Mouse (Mus musculus): ENCODE results near the gene Lrrc7.
"Not testable (repeated sequence)": the region's sequence is repeated elsewhere in the genome, so short reads cannot be mapped to it uniquely, and the experiment has no call there.

The Lrrc7 gene

DNA sequence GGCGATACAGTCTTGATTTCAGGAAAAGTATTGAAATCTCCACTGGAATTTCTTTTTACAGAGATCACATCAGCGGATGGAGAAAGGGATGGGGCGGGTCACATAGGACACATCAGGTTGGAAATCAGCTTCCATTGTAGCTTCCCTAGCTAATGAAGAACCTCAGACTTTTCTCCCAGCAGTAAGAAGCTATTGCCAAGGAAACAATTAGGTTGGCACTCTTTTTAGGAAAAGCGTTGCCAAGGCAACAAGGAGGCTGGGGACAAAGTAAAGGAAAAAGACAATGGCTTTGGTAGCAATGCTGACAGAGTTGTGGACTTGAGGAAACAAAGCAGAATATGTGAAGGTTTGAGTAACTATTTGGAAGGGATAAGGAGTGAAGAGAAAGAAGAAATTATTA lies 393.6 kb downstream of the Lrrc7 start:
- no peak for DNase-seq (ENCODE audit: low read depth, low spot score)

DNA sequence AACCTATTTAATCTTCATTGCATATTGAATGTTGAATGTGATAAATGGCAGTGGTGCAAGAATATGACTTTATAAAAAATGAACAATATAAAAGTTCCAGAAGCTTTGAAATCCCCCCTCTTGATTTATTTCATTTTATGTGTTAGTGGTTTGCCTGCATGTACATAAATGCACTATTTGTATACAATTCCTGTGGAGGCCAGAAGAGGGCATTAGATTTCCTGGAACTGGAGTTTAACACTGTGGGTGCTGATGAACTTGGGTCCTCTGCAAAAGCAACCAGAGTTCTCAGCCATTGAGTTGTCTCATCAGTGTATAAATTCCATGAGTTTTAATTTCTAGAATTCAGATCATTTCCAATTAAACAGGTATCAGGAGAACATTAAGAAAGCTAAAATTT lies 397.0 kb downstream of the Lrrc7 start:
- DNase-seq (ENCODE audit: low read depth, low spot score): peak; percentile 41

DNA sequence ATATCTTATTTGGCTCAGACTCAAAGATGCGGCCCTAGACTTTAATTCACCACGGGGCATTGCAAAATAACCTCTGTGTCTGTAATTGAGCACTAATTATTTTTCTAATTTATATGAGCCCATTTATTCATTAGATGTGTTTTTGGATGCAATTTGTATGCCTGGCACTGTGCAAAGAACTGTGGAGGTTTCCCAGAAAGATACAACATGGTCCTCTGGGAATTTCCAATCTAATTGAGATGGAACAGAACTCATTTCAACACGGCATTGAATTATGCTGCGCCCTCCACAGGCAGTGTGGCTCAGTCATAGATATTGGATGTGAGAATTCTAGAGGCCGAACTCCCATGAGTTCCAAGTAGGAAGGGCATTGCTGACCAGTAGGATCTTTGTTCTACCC lies 397.6 kb downstream of the Lrrc7 start:
- DNase-seq (ENCODE audit: low read depth, low spot score): no peak

DNA sequence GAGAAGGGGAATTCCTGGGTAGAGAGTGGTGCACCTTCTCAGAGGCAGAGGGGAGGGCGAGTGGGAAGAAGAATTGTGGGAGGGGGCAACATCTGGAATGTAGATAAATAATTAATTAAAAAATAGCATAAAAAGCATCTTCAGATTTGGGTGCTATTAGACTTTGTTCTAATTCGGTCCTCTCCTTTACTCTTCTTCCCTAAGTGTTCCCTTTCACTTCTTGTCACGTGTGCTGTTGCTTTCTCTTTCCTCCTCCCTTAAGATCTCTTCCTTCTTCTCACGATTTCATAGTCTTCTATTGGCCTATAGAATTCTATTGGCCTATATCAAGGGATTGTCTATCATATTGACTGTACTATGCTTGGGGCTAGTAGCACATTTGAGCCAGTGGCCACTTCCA lies 398.9 kb downstream of the Lrrc7 start:
- no peak for DNase-seq (ENCODE audit: low read depth, low spot score)

DNA sequence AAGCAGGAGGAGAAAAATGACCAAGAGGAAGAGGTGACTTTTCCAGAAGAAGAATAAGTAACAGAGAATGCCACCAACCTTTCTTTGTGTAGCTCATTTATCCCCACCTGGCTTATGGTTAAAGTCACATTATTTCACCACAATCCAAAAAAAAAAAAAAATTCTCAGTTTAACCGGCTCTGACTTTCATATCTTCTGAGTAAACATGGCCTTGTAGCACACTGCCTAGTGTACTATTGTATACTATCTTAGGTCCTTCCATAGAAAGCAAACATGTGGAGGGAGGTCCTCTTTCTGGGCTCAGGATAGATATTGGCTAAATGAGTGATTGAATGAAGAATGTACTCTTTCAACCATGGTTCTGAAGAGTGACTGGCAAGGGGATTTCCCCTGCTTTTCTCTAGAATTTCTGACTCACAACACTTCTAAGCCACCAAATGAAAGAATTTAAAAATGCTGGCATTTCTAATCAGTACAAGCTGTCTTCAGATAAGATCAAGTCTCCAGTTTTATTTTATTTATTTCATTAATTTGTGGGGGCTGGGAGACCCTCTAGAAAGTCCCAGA lies 400.0 kb downstream of the Lrrc7 start:
- DNase-seq (ENCODE audit: low read depth, low spot score): no peak

DNA sequence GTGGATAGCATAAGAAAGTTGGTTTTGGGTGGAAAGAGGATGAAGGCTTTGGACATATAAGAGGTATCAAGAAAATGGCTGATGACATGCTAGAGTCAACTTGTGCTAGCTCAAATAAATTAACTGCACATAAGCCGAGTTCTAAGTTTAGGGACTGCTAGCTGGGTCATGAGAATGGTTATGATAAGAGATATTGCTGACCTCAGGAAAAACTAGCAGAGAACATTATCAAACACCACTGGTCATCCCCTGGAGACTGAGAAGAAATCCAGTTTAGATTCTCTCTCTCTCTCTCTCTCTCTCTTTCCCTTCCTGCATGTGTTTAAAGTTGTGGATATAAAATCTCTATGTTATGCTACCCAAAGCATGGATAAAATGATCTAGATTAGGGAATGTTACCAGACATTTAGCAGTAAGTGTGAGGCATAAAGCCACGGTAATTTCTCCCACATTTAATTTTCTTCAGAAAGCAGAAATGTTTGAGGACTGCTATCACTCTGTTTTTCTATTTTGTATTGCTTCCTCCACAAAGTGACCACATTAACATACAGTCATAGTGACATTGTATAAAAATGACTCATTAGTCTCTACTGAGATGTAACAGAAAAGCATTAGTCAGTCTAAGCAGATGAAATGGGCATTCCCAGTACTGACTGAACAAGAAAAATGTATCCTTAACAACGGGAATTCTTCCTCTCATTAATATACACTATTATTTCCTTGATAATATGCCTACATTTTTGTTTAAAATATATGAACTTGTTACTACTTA lies 406.3 kb downstream of the Lrrc7 start:
- no peak for DNase-seq (ENCODE audit: low read depth, low spot score)

DNA sequence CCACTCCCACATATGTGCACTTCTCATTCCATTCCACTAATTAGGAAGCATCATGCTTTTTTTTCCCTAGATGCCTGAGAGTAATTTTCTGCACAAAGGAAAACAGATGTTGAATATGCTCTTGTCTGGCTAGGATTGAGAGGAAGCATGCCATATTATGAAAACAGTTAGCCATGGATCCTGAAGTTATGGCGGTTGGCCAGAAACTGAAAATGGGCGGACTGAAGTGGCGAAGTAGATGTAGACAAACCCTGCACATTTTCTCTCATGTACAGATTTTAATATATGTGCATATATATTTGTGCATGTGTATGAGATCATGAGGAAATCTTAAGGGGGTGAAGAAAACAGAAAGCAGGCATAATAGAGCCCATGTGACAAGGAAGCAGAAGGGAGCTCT lies 407.9 kb downstream of the Lrrc7 start:
- no peak for DNase-seq (ENCODE audit: low read depth, low spot score)

DNA sequence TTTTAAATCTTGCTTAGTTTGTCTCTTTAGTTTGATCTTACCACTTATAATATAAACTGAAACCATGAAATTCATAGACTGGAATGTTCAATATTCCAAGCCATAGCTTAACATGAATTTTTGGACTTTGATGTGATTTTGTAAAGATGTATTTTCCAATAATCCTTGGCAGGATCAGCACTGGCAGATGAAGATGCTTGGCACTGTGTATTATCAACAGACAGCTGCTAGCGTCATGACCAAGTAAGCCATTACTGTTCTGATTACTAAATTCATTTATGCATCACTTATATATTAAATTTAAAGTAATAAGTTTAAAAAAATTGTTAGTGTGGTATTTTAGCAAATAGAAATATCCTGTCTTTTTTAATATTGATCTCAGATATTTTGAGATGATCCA lies 413.0 kb downstream of the Lrrc7 start:
- DNase-seq (ENCODE audit: low read depth, low spot score): no peak

DNA sequence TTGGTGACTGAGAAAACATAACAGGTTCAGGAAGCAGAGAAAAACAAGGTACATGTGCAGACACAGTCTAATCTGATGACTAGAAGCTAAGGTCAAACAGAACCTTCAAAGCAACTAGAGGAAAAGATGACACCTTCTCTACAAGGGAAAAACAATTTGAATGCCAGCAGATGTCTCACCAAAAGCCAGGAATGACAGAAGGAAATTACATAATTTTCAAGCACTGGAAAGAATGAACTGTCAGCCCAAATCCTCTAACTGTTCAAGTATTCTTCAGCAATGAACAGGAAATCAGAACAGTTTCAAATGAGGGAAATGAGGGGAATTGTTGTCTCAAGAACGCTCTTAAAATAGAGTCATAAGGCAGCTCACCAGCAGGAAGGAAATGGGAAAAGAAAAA lies 421.4 kb downstream of the Lrrc7 start:
- no peak for DNase-seq (ENCODE audit: low read depth, low spot score)

DNA sequence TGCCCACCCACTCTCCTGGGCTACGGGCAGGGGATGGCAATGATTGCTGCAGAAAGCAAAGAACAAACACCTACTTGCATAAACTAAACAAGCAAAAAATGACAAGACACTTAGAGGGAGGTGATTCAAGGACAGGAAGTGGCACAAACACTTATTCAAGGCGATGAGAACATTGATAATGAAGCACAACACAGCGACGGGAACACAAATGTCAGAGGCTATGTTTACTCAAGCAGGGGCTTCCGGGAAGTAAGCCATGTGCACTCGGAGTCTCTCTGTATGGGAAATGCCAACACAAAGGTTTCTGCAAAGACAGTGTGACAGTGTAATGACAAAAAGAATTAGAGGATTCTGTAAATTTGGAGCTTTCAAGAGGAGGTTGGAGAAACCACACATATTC lies 424.2 kb downstream of the Lrrc7 start:
- no peak for DNase-seq (ENCODE audit: low read depth, low spot score)

DNA sequence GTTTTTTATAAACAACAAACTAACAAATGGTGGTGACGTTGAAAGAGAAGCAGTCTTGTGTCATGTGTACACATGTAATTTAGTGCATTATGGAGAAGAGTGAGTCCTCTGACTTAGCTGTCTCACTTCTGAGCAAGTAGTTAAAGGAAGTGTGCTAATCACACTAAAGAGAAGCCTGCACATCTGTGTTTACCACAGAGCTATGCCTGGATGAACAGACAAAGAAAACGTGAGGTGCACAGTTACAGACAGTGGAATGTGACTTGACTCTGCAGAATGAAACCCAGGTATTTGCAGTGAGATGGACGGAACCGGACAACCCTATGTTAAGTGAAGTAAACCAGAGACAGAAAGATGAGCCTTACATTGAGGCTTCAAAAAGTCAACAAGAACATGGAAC lies 430.3 kb downstream of the Lrrc7 start:
- DNase-seq (ENCODE audit: low read depth, low spot score): peak; percentile 73

DNA sequence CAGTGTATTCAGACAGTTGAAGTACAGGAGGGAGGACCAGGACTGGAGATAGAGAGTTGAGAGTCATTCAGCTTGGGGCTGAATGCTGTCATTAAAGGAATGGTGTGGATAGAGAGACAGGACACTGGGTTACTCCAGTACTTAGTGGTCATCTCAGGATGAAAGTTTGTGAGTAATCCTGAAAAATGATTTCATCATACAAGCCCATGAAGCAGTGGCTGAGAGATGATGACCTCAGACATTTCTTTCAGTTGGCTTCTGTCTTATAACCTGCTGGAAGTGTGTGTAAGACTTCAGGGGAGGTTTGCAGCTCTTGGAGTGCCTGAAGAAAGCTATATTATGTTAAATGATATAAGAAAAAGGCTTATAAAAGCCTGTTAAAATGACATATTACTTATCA lies 430.8 kb downstream of the Lrrc7 start:
- DNase-seq (ENCODE audit: low read depth, low spot score): peak; percentile 27

DNA sequence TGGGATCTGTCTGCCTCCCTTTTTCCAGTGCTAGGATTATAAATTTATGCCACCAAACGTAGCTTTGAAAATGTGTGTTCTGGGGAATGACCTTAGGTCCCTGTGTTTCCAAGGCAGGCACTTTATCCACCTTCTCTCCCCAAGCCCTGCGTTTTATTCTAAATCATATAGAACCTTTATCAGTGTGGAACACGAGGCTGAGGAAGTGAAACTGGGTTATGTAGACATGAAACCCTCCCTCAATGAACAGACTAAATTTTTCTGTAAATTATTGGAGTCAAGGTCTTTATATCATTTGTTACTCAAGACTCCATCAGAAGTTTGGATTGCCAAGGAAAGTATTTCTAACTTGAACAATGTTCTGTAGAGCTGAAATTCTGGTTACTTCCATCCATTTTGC lies 439.1 kb downstream of the Lrrc7 start:
- DNase-seq (ENCODE audit: low read depth, low spot score): no peak

DNA sequence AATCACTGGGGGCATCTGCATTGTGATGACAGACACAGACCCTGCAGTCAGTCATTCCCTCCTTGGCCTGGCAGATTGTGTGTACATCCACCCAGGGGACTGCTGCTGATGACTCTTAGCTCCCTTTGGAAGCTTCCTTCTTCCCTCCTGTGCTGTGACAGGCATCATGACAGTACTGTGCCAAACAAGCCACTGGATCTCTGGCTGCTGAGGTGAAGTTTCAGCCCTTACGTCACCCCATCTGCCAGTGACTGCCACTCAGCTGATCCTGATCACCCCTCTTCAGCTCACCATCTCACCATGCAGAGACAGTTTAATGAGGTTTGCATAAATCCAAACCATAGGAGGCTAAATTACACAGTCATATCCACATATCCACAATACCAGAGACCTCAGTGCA lies 456.8 kb downstream of the Lrrc7 start:
- no peak for DNase-seq (ENCODE audit: low read depth, low spot score)

DNA sequence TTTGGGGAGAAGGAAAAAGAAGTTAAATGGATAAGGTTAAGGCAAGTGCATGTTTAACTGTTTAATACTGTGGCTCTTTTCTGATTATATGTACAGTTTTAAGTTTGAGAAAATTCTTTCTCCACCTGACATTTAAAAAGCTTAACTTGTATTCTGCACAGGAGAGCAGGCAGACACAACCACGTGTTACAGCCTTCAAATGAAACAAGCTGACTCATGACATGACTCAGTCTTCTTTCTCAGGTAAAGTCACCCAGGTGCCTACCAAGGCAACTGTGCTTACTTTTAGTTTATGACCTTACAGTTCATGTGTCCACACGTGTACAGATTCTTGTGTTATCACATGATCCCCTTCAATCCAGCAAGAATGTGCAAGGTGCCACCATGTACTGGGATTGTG lies 458.6 kb downstream of the Lrrc7 start:
- no peak for DNase-seq (ENCODE audit: low read depth, low spot score)

DNA sequence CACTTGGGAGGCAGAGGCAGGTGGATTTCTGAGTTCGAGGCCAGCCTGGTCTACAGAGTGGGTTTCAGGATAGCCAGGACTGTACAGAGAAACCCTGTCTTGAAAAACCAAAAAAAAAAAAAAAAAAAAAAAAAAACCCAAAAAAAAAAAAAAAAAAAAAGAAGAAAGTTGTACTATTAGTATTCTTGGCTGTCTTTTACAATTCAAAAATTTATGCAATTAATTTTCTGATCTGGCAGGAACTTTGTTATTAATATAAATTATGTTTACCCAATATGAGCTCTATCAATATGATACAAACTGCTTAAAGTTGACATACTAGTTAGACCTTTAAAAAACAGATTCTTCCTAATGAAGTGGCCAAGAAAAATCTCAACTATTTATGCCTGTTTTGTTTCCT lies 459.5 kb downstream of the Lrrc7 start:
- DNase-seq (ENCODE audit: low read depth, low spot score): not testable (repeated sequence)

DNA sequence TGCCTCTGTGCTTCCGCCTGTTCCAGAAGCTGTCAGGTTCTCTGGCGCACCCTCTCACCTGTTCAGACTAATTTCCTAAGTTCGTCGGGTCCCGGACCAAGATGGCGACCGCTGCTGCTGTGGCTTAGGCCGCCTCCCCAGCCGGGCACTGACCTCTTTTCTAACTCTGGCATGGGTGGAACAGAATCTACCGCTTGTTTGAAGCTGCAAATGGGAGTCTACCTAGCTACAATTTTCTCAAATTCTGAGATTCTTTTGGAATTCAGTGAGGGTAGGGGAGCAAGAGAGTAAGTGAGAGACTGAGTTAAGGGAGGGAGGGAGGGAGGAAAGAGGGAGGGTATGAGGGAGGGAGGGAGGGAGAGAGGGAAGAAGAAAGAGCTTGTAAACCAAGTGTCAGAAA lies 460.0 kb downstream of the Lrrc7 start:
- not testable (repeated sequence) for DNase-seq (ENCODE audit: low read depth, low spot score)

DNA sequence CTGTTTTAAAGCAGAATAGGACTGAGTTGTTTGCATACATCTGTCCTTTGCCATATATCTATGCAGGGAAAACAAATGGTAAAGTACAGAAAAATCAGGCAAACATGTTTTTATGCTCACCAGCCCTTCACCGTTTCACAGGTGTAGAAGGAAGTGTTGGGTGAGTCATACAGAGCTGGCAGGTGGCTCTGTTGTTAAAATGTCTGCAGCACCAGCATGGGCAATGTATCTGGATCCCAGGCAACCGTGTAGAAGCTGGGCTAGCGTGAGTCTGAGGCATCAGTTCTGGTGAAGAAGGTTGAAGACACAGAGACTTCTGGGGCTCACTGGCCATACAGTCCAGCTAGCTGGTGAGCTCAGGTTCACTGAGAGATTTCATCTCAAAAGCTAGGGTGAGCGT lies 468.1 kb downstream of the Lrrc7 start:
- no peak for DNase-seq (ENCODE audit: low read depth, low spot score)

DNA sequence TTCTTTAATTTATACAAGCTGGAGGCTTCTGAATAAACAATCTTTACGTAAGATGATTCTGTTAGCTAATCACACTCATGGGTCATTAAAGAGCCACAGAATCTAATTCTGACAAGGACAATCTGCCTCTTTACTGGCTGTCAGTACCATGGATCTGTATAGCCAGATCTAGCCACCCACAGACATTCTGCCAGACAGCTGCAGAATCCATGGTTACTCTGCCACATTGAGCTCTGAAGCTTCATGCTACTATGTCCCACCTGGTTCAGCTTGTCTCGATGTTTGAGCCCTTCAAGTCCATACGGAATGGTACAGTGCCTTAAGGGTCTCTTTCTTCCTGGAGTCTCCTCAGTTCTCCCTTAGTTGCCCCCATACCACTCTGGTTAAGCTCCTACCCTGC lies 470.4 kb downstream of the Lrrc7 start:
- DNase-seq (ENCODE audit: low read depth, low spot score): no peak

DNA sequence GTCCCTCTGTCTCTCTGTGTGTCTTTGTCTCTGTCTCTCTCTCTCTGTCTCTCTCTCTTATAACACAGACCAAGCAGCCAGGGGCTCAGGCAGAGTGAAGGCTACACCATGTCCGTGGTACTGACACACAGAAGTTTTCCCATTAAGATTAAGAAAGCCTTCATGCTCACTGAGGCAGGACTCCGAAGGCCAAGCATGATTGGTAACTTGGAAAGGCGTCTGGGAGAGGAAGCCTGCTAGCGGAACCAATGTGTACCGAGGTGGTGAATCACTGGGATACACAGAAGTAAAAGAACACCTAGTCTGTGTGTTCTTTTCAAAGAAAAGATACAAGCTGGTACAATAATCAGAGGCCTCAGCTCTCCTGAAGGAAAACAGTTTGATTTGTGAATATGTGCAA lies 484.2 kb downstream of the Lrrc7 start:
- DNase-seq (ENCODE audit: low read depth, low spot score): no peak

DNA sequence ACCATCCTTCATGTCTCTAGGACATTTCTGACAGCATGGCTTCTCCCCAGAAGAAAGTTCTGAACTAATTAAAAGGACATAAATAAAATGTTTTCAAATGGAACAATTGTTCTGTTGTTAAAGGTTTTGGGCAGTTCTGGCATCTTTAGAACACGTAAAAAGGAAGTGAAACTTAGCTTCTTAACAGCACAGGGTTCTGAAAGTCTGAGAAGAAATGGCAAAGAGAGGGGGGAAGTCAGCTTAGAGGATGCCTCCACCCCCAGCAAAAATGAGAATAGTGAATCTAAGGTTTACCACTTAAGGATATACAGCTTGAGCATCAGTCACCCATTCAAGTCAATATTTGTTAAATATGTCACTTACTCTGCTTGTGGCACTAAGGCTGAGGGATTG lies 484.6 kb downstream of the Lrrc7 start:
- peak; percentile 88 for DNase-seq (ENCODE audit: low read depth, low spot score)

DNA sequence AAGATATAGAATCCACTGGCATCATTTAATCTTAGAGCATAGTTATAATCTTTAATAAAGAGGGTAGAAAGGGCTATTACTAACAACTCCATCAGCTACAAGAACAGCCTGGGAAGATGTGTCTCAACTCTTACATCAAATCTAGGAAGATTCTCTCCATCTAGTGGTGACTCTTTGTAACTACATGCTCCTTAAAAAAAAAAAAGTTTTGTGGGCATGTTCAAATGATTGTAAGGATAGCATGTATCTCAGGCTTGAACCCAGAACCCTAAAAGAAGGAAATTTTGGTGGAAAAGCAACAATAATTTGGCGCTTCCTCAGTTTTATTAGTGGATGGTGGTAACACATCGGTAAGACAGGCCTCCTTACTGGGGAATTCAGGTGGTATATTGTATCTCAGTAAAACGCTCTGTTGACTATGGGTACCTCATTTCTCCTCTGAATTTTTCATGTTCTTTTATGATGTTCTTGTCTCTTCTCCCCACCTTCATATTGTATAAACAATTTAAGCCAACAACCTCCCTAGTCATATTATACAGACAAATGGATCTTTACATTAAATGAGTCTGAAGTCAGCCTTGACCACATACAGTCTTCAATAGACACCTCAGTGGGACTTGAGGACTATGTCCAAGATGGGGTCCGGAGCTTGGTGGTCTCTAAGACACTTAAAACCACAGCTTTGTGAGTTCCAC lies 485.2 kb downstream of the Lrrc7 start:
- DNase-seq (ENCODE audit: low read depth, low spot score): peak; percentile 87

DNA sequence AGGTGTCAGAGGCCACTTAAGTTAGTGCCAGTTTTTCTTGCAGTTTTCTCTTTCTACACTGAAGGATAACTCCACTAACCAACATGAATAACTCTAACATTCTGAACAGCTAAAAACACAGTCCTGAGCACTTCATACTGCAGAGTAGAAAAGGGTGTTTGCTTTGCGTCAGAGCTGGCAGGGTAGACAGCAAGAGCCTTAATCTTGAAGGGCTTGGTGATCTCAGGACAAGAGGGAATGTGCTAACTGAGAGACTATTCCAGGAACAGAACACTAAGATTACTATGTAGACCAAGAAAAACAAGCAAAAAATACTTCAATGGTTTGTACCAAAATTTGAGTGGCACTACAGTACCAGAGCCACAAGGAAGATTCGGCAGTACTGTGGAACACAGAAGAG lies 487.0 kb downstream of the Lrrc7 start:
- DNase-seq (ENCODE audit: low read depth, low spot score): no peak
